In genomic region chr4:13098849-13099248, GRCm38 (mm10) we compare ENCODE assay signal across 8 mouse cellular contexts.
A peak's percentile ranks its signal among the peaks of the same experiment; 100 is the strongest.
DNase-seq lines count a peak whose midpoint lies in the region; ATAC-seq and TF ChIP-seq lines count a peak whose summit lies in the region.
"Had no signal": no experiment of that assay in that cellular context is flagged by ENCODE, and none has a peak within 500 bp of the region (broad histone marks: within the 10 kb centered on the region; RNA-seq: fewer than 3 reads in every experiment).

No protein-coding gene starts in this region.

- no peaks in the 10 kb centered on the region for H3K36me3 ChIP-seq in thymus, adult 2 months (ENCODE audit: control insufficient read depth, insufficient read depth, low read length)
- H3K36me3 ChIP-seq in embryonic facial prominence, embryonic 11.5 days (replicated peaks; ENCODE audit: control insufficient read depth, insufficient read depth, low read depth, low read length) = no peaks in the 10 kb centered on the region
- H3K36me3 ChIP-seq in hindbrain, postnatal 0 days (ENCODE audit: insufficient read depth, low read length) = no peaks in the 10 kb centered on the region
- H3K36me3 ChIP-seq in limb, embryonic 10.5 days = no peaks in the 10 kb centered on the region
- H3K36me3 ChIP-seq: hindbrain, embryonic 15.5 days had no signal

- H3K4me2 ChIP-seq in embryonic facial prominence, embryonic 11.5 days (ENCODE audit: low read depth, low read length) = no peak overlapping the region
- H3K4me2 ChIP-seq in hindbrain, postnatal 0 days (ENCODE audit: low read depth, low read length) = no peak overlapping the region
- H3K4me2 ChIP-seq: hindbrain, embryonic 15.5 days had no signal

- no peak for ATAC-seq in embryonic facial prominence, embryonic 11.5 days (replicated peaks; ENCODE audit: insufficient number of reproducible peaks, low FRiP score, low TSS enrichment, low read depth)
- no peak for ATAC-seq in hindbrain, postnatal 0 days

- no peak overlapping the region for H3K27ac ChIP-seq in thymus, adult 2 months (ENCODE audit: control insufficient read depth, insufficient read depth, low read length)
- H3K27ac ChIP-seq in embryonic facial prominence, embryonic 11.5 days (replicated peaks; ENCODE audit: low read depth, low read length) = no peak overlapping the region
- H3K27ac ChIP-seq in hindbrain, postnatal 0 days = no peak overlapping the region
- H3K27ac ChIP-seq in limb, embryonic 10.5 days = no peak overlapping the region
- H3K27ac ChIP-seq: hindbrain, embryonic 15.5 days had no signal

- TF ChIP-seq POLR2A in thymus, adult 2 months (IDR thresholded peaks at IDR 0.05; ENCODE audit: control insufficient read depth, extremely low read depth, insufficient read depth, low read length, poor library complexity) = no peak

- 33% methylated on average over 3 of the region's 3 CpGs for WGBS in thymus, adult 2 months
- 43% methylated on average over 3 of the region's 3 CpGs for WGBS in embryonic facial prominence, embryonic 11.5 days
- 59% methylated on average over 3 of the region's 3 CpGs for WGBS in hindbrain, postnatal 0 days
- WGBS in limb, embryonic 10.5 days = 34% methylated on average over 3 of the region's 3 CpGs

- peak; percentile 5 for DNase-seq in thymus, adult 2 months
- no peak for DNase-seq in thymus, adult 18-20 months
- peak; percentile 29 to 36 for DNase-seq in adrenal gland, postnatal 4 days (ENCODE audit: low spot score in 2 of 2)
- peak; percentile 62 for DNase-seq in embryonic facial prominence, embryonic 11.5 days (ENCODE audit: low spot score)
- peak; percentile 43 for DNase-seq in hindbrain, postnatal 0 days (ENCODE audit: low spot score)
- DNase-seq in limb, embryonic 10.5 days (ENCODE audit: low spot score) = peak; percentile 64
- DNase-seq in skeletal muscle tissue, adult 2 months (ENCODE audit: low read depth, low spot score) = peak; percentile 19

- TF ChIP-seq CTCF in thymus, adult 2 months (IDR thresholded peaks at IDR 0.05; ENCODE audit: borderline replicate concordance, control insufficient read depth, extremely low read depth, insufficient read depth, low read length, poor library complexity) = no peak
- TF ChIP-seq CTCF in hindbrain, postnatal 0 days (IDR thresholded peaks at IDR 0.05; ENCODE audit: low read depth) = peak; percentile 67

- H3K4me1 ChIP-seq in thymus, adult 2 months (replicated peaks; ENCODE audit: control insufficient read depth, insufficient read depth, low read length) = no peaks in the 10 kb centered on the region
- no peaks in the 10 kb centered on the region for H3K4me1 ChIP-seq in embryonic facial prominence, embryonic 11.5 days (ENCODE audit: control insufficient read depth, insufficient read depth, low read length)
- H3K4me1 ChIP-seq in hindbrain, postnatal 0 days (ENCODE audit: insufficient read depth, low read length) = no peaks in the 10 kb centered on the region
- H3K4me1 ChIP-seq in limb, embryonic 10.5 days = peaks cover 22% of the 10 kb centered on the region

- H3K9me3 ChIP-seq in embryonic facial prominence, embryonic 11.5 days (replicated peaks; ENCODE audit: control insufficient read depth, low read length) = no peaks in the 10 kb centered on the region
- H3K9me3 ChIP-seq in hindbrain, postnatal 0 days (ENCODE audit: low read length) = no peaks in the 10 kb centered on the region
- H3K9me3 ChIP-seq in limb, embryonic 10.5 days (replicated peaks) = no peaks in the 10 kb centered on the region
- H3K9me3 ChIP-seq: hindbrain, embryonic 15.5 days had no signal

- H3K4me3 ChIP-seq in thymus, adult 2 months (ENCODE audit: control insufficient read depth, insufficient read depth, low read length) = no peak overlapping the region
- no peak overlapping the region for H3K4me3 ChIP-seq in embryonic facial prominence, embryonic 11.5 days (ENCODE audit: low read depth, low read length)
- no peak overlapping the region for H3K4me3 ChIP-seq in hindbrain, postnatal 0 days (ENCODE audit: low read length)
- H3K4me3 ChIP-seq in limb, embryonic 10.5 days = no peak overlapping the region
- H3K4me3 ChIP-seq: hindbrain, embryonic 15.5 days had no signal

- H3K9ac ChIP-seq in embryonic facial prominence, embryonic 11.5 days (replicated peaks; ENCODE audit: low read length) = no peak overlapping the region
- no peak overlapping the region for H3K9ac ChIP-seq in hindbrain, postnatal 0 days (replicated peaks; ENCODE audit: low read length)
- H3K9ac ChIP-seq: hindbrain, embryonic 15.5 days had no signal

- no peaks in the 10 kb centered on the region for H3K27me3 ChIP-seq in thymus, adult 2 months (ENCODE audit: control insufficient read depth, insufficient read depth, low read length)
- H3K27me3 ChIP-seq in embryonic facial prominence, embryonic 11.5 days (ENCODE audit: control insufficient read depth, insufficient read depth, low read length) = no peaks in the 10 kb centered on the region
- H3K27me3 ChIP-seq in hindbrain, postnatal 0 days (ENCODE audit: insufficient read depth, low read length) = no peaks in the 10 kb centered on the region
- H3K27me3 ChIP-seq in limb, embryonic 10.5 days (ENCODE audit: low read depth, poor library complexity, severe bottlenecking) = 0 out of 2 replicates have a peak, but pooled peaks cover 3% of the 10 kb centered on the region
- H3K27me3 ChIP-seq: hindbrain, embryonic 15.5 days had no signal

Comparison
In these comparisons a context has a peak if more than half of its experiments do, and no peak if none do; other contexts are left out.
1. DNase-seq: peak in thymus, adult 2 months (single experiment), adrenal gland, postnatal 4 days (2 of 2), embryonic facial prominence, embryonic 11.5 days (single experiment), hindbrain, postnatal 0 days (single experiment), limb, embryonic 10.5 days (single experiment) and skeletal muscle tissue, adult 2 months (single experiment); none in thymus, adult 18-20 months (0 of 2).